Mouse (Mus musculus): ENCODE data around the gene Usp21. TPM values are rescaled to one million over a fixed set of nuclear protein-coding genes. Genes with fewer than 3 reads are reported as not detected.

Gene Usp21
- polyA plus RNA-seq, 1 experiment from 2014 or later: 64.2 TPM

- WGBS: 89% methylated on average over 12 of the region's 12 CpGs
- DNase-seq (ENCODE audit: low spot score) (no peak), ATAC-seq (ENCODE audit: low read depth) (no peak)
- Histone ChIP-seq H3K4me2 (ENCODE audit: low read depth, low read length) (no peak overlapping the region), H3K4me3 (ENCODE audit: low read depth, low read length) (no peak overlapping the region), H3K9ac (ENCODE audit: low read depth, low read length) (no peak overlapping the region), H3K36me3 (ENCODE audit: control insufficient read depth, insufficient read depth, low read length) (peaks cover 70% of the 10 kb centered on the region), H3K9me3 (ENCODE audit: control insufficient read depth, low read length) (no peaks in the 10 kb centered on the region), H3K27ac (replicated peaks; ENCODE audit: low read depth, low read length) (no peak overlapping the region), H3K4me1 (ENCODE audit: control insufficient read depth, insufficient read depth, low read length) (peaks cover 12% of the 10 kb centered on the region; the same call in 1 of the 2 replicates), H3K27me3 (replicated peaks; ENCODE audit: control insufficient read depth, insufficient read depth, low read length) (no peaks in the 10 kb centered on the region)
Observed at GRCm38 (mm10) chr1:171274171-171274570, 13.6 kb downstream of the Usp21 start.

DNA sequence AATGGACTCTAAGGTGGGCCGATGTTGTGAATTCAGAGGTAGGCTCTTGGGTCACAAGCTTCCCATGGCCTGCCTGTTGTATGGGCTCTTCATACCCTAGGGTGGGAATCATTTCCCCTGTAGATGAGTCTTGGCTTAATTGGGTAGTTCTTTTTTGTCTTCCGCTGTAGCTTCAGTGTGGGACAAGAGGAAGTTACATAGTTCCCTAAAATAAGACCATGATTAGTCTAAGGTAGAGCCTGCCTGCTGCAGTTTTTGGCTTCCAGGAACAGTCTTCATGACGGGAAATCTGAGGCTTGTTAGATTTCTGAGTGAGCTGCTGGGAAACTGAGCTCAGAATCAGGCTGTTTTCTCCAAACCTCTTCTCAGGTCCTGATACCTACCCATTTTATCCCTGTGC is 15.7 kb downstream of the Usp21 start:
- Histone ChIP-seq H3K4me3 (ENCODE audit: low read depth, low read length) (no peak overlapping the region), H3K9ac (ENCODE audit: low read depth, low read length) (no peak overlapping the region), H3K36me3 (ENCODE audit: control insufficient read depth, insufficient read depth, low read length) (peaks cover 49% of the 10 kb centered on the region), H3K27me3 (replicated peaks; ENCODE audit: control insufficient read depth, insufficient read depth, low read length) (no peaks in the 10 kb centered on the region), H3K4me1 (ENCODE audit: control insufficient read depth, insufficient read depth, low read length) (peaks cover 12% of the 10 kb centered on the region; the same call in 1 of the 2 replicates), H3K9me3 (ENCODE audit: control insufficient read depth, low read length) (no peaks in the 10 kb centered on the region), H3K4me2 (ENCODE audit: low read depth, low read length) (peak overlapping the region; percentile 81; the same call in 1 of the 2 replicates), H3K27ac (replicated peaks; ENCODE audit: low read depth, low read length) (no peak overlapping the region)
- DNase-seq (ENCODE audit: low spot score) (no peak), ATAC-seq (ENCODE audit: low read depth) (no peak)
- WGBS: 93% methylated on average over 3 of the region's 3 CpGs

DNA sequence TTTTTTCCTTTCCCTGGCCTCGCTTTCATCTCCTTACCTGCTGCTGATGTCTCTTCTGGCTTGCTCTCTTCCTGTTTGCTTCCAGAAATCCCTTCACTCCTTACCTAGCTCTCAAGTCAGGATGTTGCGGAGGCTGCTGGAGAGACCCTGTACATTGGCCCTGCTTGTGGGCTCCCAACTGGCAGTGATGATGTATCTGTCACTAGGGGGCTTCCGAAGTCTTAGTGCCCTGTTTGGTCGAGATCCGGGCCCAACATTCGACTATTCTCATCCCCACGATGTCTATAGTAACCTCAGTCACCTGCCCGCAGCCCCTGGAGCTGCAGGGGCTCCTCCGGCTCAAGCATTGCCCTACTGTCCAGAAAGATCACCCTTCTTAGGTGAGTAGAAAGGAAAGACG is 16.2 kb downstream of the Usp21 start:
- no peak for DNase-seq (ENCODE audit: low spot score)
- Histone ChIP-seq H3K27ac (replicated peaks; ENCODE audit: low read depth, low read length) (no peak overlapping the region), H3K4me3 (ENCODE audit: low read depth, low read length) (no peak overlapping the region), H3K9ac (ENCODE audit: low read depth, low read length) (no peak overlapping the region), H3K4me1 (ENCODE audit: control insufficient read depth, insufficient read depth, low read length) (peaks cover 12% of the 10 kb centered on the region; the same call in 1 of the 2 replicates), H3K27me3 (replicated peaks; ENCODE audit: control insufficient read depth, insufficient read depth, low read length) (no peaks in the 10 kb centered on the region), H3K9me3 (ENCODE audit: control insufficient read depth, low read length) (no peaks in the 10 kb centered on the region), H3K4me2 (ENCODE audit: low read depth, low read length) (peak overlapping the region; percentile 81), H3K36me3 (ENCODE audit: control insufficient read depth, insufficient read depth, low read length) (peaks cover 45% of the 10 kb centered on the region)
- ATAC-seq (ENCODE audit: low read depth): no peak
- WGBS: 72% methylated on average over 10 of the region's 10 CpGs

- Histone ChIP-seq H3K9me3 (ENCODE audit: control insufficient read depth, low read length) (no peaks in the 10 kb centered on the region), H3K9ac (ENCODE audit: low read depth, low read length) (peak overlapping the region; percentile 83), H3K4me1 (ENCODE audit: control insufficient read depth, insufficient read depth, low read length) (peaks cover 12% of the 10 kb centered on the region; the same call in 1 of the 2 replicates), H3K4me3 (ENCODE audit: low read depth, low read length) (peak overlapping the region; percentile 75), H3K27ac (replicated peaks; ENCODE audit: low read depth, low read length) (peak overlapping the region; percentile 48; the same call in 1 of the 2 replicates), H3K4me2 (ENCODE audit: low read depth, low read length) (peak overlapping the region; percentile 81), H3K36me3 (ENCODE audit: control insufficient read depth, insufficient read depth, low read length) (peaks cover 41% of the 10 kb centered on the region), H3K27me3 (replicated peaks; ENCODE audit: control insufficient read depth, insufficient read depth, low read length) (no peaks in the 10 kb centered on the region)
- ATAC-seq (ENCODE audit: low read depth): no peak
- DNase-seq (ENCODE audit: low spot score): no peak
- 38% methylated on average over 9 of the region's 9 CpGs for WGBS
Observed at GRCm38 (mm10) chr1:171271196-171271595, 16.6 kb downstream of the Usp21 start.

DNA sequence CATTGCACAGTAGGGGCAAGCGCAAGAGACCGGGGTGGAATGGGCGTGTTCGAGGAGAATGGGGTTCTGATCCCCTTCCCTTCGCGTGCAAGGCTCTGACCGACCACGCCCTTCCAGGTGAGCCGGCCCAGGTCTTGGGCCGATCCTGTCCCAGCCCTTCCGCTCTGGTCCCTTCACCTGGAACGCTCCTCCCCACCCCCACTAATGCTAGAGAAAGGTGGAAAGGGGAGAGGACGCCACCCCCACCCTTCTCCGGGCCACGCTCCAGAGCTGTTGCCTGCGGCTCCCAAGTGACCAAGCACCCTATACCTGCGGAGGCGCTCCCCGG is 17.3 kb downstream of the Usp21 start:
- Histone ChIP-seq H3K4me1 (ENCODE audit: control insufficient read depth, insufficient read depth, low read length) (peaks cover 12% of the 10 kb centered on the region; the same call in 1 of the 2 replicates), H3K4me3 (ENCODE audit: low read depth, low read length) (peak overlapping the region; percentile 75), H3K27me3 (replicated peaks; ENCODE audit: control insufficient read depth, insufficient read depth, low read length) (no peaks in the 10 kb centered on the region), H3K9me3 (ENCODE audit: control insufficient read depth, low read length) (no peaks in the 10 kb centered on the region), H3K27ac (replicated peaks; ENCODE audit: low read depth, low read length) (peak overlapping the region; percentile 76; the same call in 1 of the 2 replicates), H3K9ac (ENCODE audit: low read depth, low read length) (peak overlapping the region; percentile 83), H3K36me3 (ENCODE audit: control insufficient read depth, insufficient read depth, low read length) (peaks cover 34% of the 10 kb centered on the region), H3K4me2 (ENCODE audit: low read depth, low read length) (peak overlapping the region; percentile 81)
- 1% methylated on average over 13 of the region's 19 CpGs for WGBS
- ATAC-seq (ENCODE audit: low read depth) (peak; percentile 79), DNase-seq (ENCODE audit: low spot score) (peak; percentile 58)

- ATAC-seq (ENCODE audit: low read depth) (peak; percentile 94), DNase-seq (ENCODE audit: low spot score) (peak; percentile 94)
- peak within 1 kb of the TSS; percentile 83 for H3K9ac ChIP-seq (ENCODE audit: low read depth, low read length)
- H3K27ac ChIP-seq (replicated peaks; ENCODE audit: low read depth, low read length): peak within 1 kb of the TSS; percentile 76
- 3% methylated on average over 34 of the region's 36 CpGs for WGBS
- peak within 1 kb of the TSS; percentile 81 for H3K4me2 ChIP-seq (ENCODE audit: low read depth, low read length)
- peaks cover 29% of the 10 kb centered on the region for H3K36me3 ChIP-seq (ENCODE audit: control insufficient read depth, insufficient read depth, low read length)
- no peaks in the 10 kb centered on the region for H3K9me3 ChIP-seq (ENCODE audit: control insufficient read depth, low read length)
- H3K4me3 ChIP-seq (ENCODE audit: low read depth, low read length): peak within 1 kb of the TSS; percentile 75
- H3K4me1 ChIP-seq (ENCODE audit: control insufficient read depth, insufficient read depth, low read length): peaks cover 12% of the 10 kb centered on the region; the same call in 1 of the 2 replicates
- no peaks in the 10 kb centered on the region for H3K27me3 ChIP-seq (replicated peaks; ENCODE audit: control insufficient read depth, insufficient read depth, low read length)
Observed at GRCm38 (mm10) chr1:171269848-171270572, 17.8 kb downstream of the Usp21 start, which contains the start of gene B4galt3. Gene B4galt3 (plus strand): TSS chr1:171270328.

DNA sequence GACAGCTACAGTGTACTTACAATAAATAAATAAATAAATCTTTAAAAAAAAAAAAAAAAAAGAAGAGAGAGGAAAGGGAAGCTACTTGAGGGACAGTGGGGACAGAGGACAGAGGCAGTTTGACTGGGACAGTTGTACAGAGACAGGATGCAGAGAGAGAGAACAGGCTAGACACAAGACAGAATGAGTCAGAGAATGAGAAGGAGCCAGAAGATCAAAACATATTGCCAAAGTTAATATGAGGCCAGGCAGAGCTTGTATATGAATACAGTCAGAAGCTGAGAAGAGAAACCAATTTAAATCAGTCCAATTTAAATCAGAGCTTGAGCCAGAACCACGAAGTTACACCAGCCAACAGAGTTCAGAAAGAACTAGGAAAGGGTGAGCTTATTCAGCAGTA is 19.4 kb downstream of the Usp21 start:
- no peak overlapping the region for H3K9ac ChIP-seq (ENCODE audit: low read depth, low read length)
- no peak overlapping the region for H3K4me3 ChIP-seq (ENCODE audit: low read depth, low read length)
- ATAC-seq (ENCODE audit: low read depth) (no peak), DNase-seq (ENCODE audit: low spot score) (no peak)
- peaks cover 12% of the 10 kb centered on the region for H3K36me3 ChIP-seq (ENCODE audit: control insufficient read depth, insufficient read depth, low read length)
- H3K27me3 ChIP-seq (replicated peaks; ENCODE audit: control insufficient read depth, insufficient read depth, low read length): no peaks in the 10 kb centered on the region
- 63% methylated on average over 1 of the region's 1 CpGs for WGBS
- peaks cover 17% of the 10 kb centered on the region for H3K4me1 ChIP-seq (ENCODE audit: control insufficient read depth, insufficient read depth, low read length)
- no peaks in the 10 kb centered on the region for H3K9me3 ChIP-seq (ENCODE audit: control insufficient read depth, low read length)
- H3K4me2 ChIP-seq (ENCODE audit: low read depth, low read length): no peak overlapping the region
- H3K27ac ChIP-seq (replicated peaks; ENCODE audit: low read depth, low read length): no peak overlapping the region

GRCm38 (mm10) chr1:171265971-171266744 is 21.6 kb downstream of the Usp21 start:
- no peak overlapping the region for H3K9ac ChIP-seq (ENCODE audit: low read depth, low read length)
- ATAC-seq (ENCODE audit: low read depth) (no peak), DNase-seq (ENCODE audit: low spot score) (no peak)
- peaks cover 23% of the 10 kb centered on the region for H3K4me1 ChIP-seq (ENCODE audit: control insufficient read depth, insufficient read depth, low read length)
- no peak overlapping the region for H3K27ac ChIP-seq (replicated peaks; ENCODE audit: low read depth, low read length)
- H3K27me3 ChIP-seq (replicated peaks; ENCODE audit: control insufficient read depth, insufficient read depth, low read length): no peaks in the 10 kb centered on the region
- H3K4me3 ChIP-seq (ENCODE audit: low read depth, low read length): no peak overlapping the region
- 52% methylated on average over 4 of the region's 4 CpGs for WGBS
- no peaks in the 10 kb centered on the region for H3K36me3 ChIP-seq (ENCODE audit: control insufficient read depth, insufficient read depth, low read length)
- no peaks in the 10 kb centered on the region for H3K9me3 ChIP-seq (ENCODE audit: control insufficient read depth, low read length)
- no peak overlapping the region for H3K4me2 ChIP-seq (ENCODE audit: low read depth, low read length)

Data from embryonic facial prominence, embryonic 14.5 days (tissue).